Mouse (Mus musculus) ES-E14 (cell line): ENCODE data around the gene Arpc5l. TPM values are rescaled to one million over a fixed set of nuclear protein-coding genes. Genes with fewer than 3 reads are reported as not detected.

Experiments
- DNase-seq: peaks from one replicate; pipeline ENCODE4 v3.0.0-alpha.2; 2013; ENCODE audit warnings: low read depth, low spot score
- H3K27ac ChIP-seq: 2 replicates; pipeline ENCODE4 v1.5.1; 2012; ENCODE audit warnings: low read depth, mild to moderate bottlenecking, low read length, moderate library complexity, mixed read lengths; ENCODE audit not compliant: poor library complexity, insufficient read depth, severe bottlenecking
- H3K36me3 ChIP-seq: 2 replicates; pipeline ENCODE4 v1.6.1; 2012; ENCODE audit warnings: mild to moderate bottlenecking, low read length, moderate library complexity, mixed read lengths; ENCODE audit not compliant: control insufficient read depth, poor library complexity, insufficient read depth, severe bottlenecking
- H3K4me1 ChIP-seq, 2 experiments: fragments of 150-350 bp in 1 of 2; sonication (generic) in 1 of 2; 2 replicates each; pipeline ENCODE4 v1.6.1; 2012; ENCODE audit warnings: low read length in 2 of 2, mild to moderate bottlenecking in 1 of 2, mixed read lengths in 1 of 2; ENCODE audit not compliant: control insufficient read depth in 2 of 2, insufficient read depth in 2 of 2, poor library complexity in 1 of 2
- H3K4me3 ChIP-seq, 2 experiments: fragments of 150-350 bp in 1 of 2; sonication (generic) in 1 of 2; 2 replicates each; pipeline ENCODE4 v1.5.1; 2012; ENCODE audit warnings: low read length in 2 of 2, low read depth in 1 of 2, mild to moderate bottlenecking in 1 of 2, mixed read lengths in 1 of 2; ENCODE audit not compliant: insufficient read depth in 1 of 2, poor library complexity in 1 of 2, severe bottlenecking in 1 of 2
- H3K9ac ChIP-seq: 2 replicates; pipeline ENCODE4 v1.6.1; 2012; ENCODE audit warnings: low read depth, mild to moderate bottlenecking, low read length, mixed read lengths; ENCODE audit not compliant: poor library complexity, insufficient read depth, severe bottlenecking
- H3K9me3 ChIP-seq: fragments of 150-350 bp; sonication (generic); 2 replicates; pipeline ENCODE4 v1.6.1; 2012; ENCODE audit warnings: low read depth, mild to moderate bottlenecking, low read length; ENCODE audit not compliant: control insufficient read depth, insufficient read depth
- CHD2 ChIP-seq: IDR thresholded peaks from 2 replicates; pipeline ENCODE4 v1.6.1; 2014; ENCODE audit warnings: mild to moderate bottlenecking, low read depth, low read length, inconsistent platforms
- HCFC1 ChIP-seq: IDR thresholded peaks from 2 replicates; pipeline ENCODE4 v1.6.1; 2012; ENCODE audit warnings: low read length, inconsistent platforms, borderline replicate concordance; ENCODE audit not compliant: insufficient read depth
- MAFK ChIP-seq: IDR thresholded peaks from 2 replicates; pipeline ENCODE4 v1.6.1; 2014; ENCODE audit warnings: mild to moderate bottlenecking, low read depth, low read length, inconsistent platforms; ENCODE audit not compliant: insufficient read depth
- ZC3H11A ChIP-seq: IDR thresholded peaks from 2 replicates; pipeline ENCODE4 v1.6.1; 2012; ENCODE audit warnings: low read depth, mild to moderate bottlenecking, inconsistent platforms, low read length, borderline replicate concordance
- ZNF384 ChIP-seq: IDR thresholded peaks from 2 replicates; pipeline ENCODE4 v1.6.1; 2012; ENCODE audit warnings: low read depth, low read length, inconsistent platforms
- in situ Hi-C, 2 experiments: fragments of 600-800 bp; cut with MboI; formaldehyde crosslinking; loops; one replicate each; pipeline ENCODE4 v1.15.1; 2025; ENCODE audit warnings: low sequenced_read_pairs in 2 of 2, inconsistent platforms in 1 of 2; ENCODE audit not compliant: unreplicated experiment in 2 of 2
- total RNA-seq: library from RNA; depleted of rRNA; stranded (reverse); fragments of 300-350 nt; gene quantifications from 2 replicates; pipeline ENCODE4 v1.2.3, GENCODE M21; 2012

Arpc5l gene
- total RNA-seq, 1 experiment: 58.4 TPM

DNA sequence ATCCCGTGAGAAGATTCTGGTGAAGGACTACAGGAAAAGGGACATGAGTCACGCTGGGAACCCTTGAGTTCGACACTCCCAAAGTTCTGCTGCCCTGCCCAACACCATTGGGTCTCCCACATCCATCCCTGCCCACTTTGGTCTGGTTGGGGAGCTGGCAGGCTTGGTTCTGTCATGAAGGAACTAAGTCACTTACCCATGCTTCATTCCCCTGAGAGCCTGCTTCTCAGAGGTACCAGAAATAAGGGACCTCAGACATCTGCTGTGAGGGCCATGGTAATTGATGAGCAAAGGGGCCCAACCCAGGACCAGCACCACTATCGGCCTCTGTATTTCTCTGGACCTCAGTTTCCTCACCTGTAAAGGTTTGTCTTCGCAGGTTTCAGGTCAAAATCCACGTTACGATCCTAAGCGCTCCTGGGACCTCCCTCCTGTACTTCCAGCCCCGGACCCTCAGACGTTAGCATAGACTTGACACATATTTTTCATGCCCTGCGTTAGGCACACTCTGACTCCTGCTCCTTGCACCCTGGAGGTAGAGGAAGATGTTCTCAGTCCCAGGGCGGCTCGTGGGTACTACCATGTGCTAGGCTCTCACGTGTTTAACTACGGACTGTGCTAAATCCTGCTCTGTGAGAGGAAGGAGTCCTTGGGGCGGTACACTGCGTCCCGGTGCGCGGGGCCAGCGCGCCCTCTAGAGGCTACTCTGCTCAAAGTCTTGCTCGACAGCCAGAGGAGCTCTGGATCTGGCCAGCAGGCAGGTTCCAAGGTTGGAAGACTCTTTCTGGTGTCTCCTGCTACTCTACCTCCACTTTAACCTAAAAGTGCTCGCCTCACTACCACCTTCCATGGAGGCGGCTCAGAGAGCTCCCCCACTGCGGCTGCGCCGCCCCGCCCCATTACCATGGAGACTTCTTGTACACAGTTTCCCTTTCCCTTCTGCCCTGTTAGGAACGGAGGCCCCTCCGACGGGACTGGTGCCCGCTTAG lies 7.5 kb upstream of the Arpc5l start, which contains the start of gene Wdr38:
TSS of gene Wdr38 (plus strand) at position 91 of the 989 bp plus-strand sequence.
- in situ Hi-C loops: loop anchor here in 1 of 2 experiments (5.0 kb wide), 1 partner anchor 65 kb away; the partner anchor contains the start of gene Olfml2a
- peaks cover 28% of the 10 kb centered on the region for H3K36me3 ChIP-seq
- H3K4me1 ChIP-seq: peaks cover 0 to 13% of the 10 kb centered on the region in 2 experiments; a peak in 1 of 4 replicates
- TF ChIP-seq ZC3H11A (peak; percentile 41; the same call in 1 of the 2 replicates), CHD2 (no peak)
- H3K9me3 ChIP-seq: no peaks in the 10 kb centered on the region
- H3K9ac ChIP-seq: peak within 1 kb of the TSS; percentile 33; the same call in 1 of the 2 replicates
- peak; percentile 69 for DNase-seq
- H3K27ac ChIP-seq: no peak within 1 kb of the TSS
- H3K4me3 ChIP-seq: peak within 1 kb of the TSS; percentile 27 to 65; a peak in 3 of 4 replicates

DNA sequence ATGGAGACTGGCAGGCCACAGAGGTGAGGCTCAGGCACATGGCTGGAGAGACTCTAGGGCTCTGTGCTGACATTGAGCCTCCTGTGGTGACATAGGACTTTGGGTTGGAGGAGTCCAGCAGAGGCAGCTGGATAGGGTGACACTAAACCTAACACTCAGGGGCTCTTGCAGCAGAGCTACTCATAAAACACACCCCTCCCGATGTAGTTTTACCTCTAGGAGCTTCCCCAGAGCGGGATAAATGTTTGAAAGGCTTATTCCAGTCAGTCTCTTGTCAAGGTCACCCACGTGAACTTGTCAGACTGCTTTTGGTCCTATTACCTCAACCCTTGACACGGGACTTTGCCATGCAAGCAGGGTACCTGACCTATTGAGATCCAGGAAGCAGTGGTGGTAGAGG lies 5.8 kb upstream of the Arpc5l start:
- no peak overlapping the region for H3K27ac ChIP-seq
- H3K9ac ChIP-seq: no peak overlapping the region
- DNase-seq: no peak
- TF ChIP-seq ZNF384 (no peak), MAFK (no peak), CHD2 (no peak; the same call in 1 of the 2 replicates), ZC3H11A (no peak), HCFC1 (no peak)
- peaks cover 0 to 16% of the 10 kb centered on the region in 2 experiments; a peak in 1 of 4 replicates for H3K4me1 ChIP-seq
- in situ Hi-C loops: loop anchor here in 1 of 2 experiments (5.0 kb wide), 1 partner anchor 67 kb away; the partner anchor contains the start of gene Olfml2a
- H3K4me3 ChIP-seq: no peak overlapping the region
- no peaks in the 10 kb centered on the region for H3K9me3 ChIP-seq
- peaks cover 45% of the 10 kb centered on the region for H3K36me3 ChIP-seq

DNA sequence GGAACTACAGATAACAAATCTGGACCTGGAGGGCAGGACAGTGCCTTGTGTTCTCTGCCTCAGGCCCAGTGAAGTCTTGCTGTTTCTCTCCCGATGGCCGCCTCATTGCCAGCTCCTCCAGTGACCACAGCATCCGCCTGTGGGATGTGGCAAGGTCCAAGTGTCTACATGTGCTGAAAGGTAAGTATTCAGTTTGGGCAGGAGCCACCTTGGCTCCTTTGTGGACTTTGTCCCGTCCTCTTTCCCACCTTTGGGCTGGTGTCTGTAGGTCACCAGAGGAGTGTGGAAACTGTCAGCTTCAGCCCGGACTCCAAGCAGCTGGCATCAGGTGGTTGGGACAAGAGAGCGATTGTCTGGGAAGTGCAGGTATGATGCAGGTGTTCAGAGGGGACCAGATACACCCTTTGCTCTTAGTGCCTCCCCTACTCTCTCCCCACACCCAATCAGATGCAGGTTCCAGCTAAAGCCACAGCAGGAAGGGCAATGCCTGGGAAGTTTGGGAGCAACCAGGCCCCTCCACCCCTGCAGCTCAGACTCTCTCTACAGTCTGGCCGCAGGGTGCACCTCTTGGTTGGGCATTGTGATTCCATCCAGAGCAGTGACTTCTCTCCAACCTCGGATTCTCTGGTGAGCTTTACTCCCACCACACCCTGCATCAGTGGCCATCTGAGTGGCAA lies 5.1 kb upstream of the Arpc5l start:
- no peaks in the 10 kb centered on the region for H3K9me3 ChIP-seq
- H3K4me3 ChIP-seq: no peak overlapping the region
- H3K9ac ChIP-seq: no peak overlapping the region
- peak; percentile 24; the same call in 1 of the 2 replicates for TF ChIP-seq CHD2
- TF ChIP-seq HCFC1: no peak
- peaks cover 47% of the 10 kb centered on the region for H3K36me3 ChIP-seq
- no peak overlapping the region for H3K27ac ChIP-seq
- peaks cover 0 to 16% of the 10 kb centered on the region in 2 experiments; a peak in 1 of 4 replicates for H3K4me1 ChIP-seq
- DNase-seq: no peak
- in situ Hi-C loops: loop anchor here in 1 of 2 experiments (5.0 kb wide), 1 partner anchor 68 kb away; the partner anchor contains the start of gene Olfml2a

DNA sequence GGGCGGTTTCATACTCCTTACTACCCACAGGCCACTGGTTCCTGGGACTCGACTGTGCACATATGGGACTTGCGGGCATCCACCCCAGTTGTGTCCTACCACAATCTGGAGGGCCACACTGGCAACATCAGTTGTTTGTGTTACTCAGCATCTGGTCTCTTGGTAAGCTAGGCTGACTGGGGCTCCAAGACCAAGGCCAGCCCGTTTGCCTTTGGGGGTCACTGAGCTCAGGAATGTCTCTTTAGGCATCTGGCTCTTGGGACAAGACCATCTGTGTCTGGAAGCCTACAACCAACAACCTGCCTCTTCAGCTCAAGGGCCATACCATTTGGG lies 4.6 kb upstream of the Arpc5l start:
- H3K9me3 ChIP-seq: no peaks in the 10 kb centered on the region
- no peak for TF ChIP-seq ZC3H11A
- TF ChIP-seq ZNF384: no peak
- no peak for TF ChIP-seq MAFK
- TF ChIP-seq CHD2: no peak
- H3K4me1 ChIP-seq: peaks cover 0 to 16% of the 10 kb centered on the region in 2 experiments; a peak in 1 of 4 replicates
- in situ Hi-C loops: no loop called here
- no peak for DNase-seq
- H3K36me3 ChIP-seq: peaks cover 47% of the 10 kb centered on the region
- H3K4me3 ChIP-seq: no peak overlapping the region
- no peak overlapping the region for H3K9ac ChIP-seq
- no peak overlapping the region for H3K27ac ChIP-seq
